Mouse (Mus musculus) urinary bladder, postnatal 4 days (tissue): ENCODE results near the gene Babam2.

Source experiments
- DNase-seq, 2 experiments: peaks; one replicate each; pipeline ENCODE4 v3.0.0; 2021 to 2022; ENCODE audit warnings: low spot score in 2 of 2

The Babam2 gene

GRCm38 (mm10) chr5:31713841-31714264 is 16.4 kb downstream of the Babam2 start:
- DNase-seq, result no peak

- no peak for DNase-seq
These were observed 18.1 kb downstream of the Babam2 start for GRCm38 (mm10) chr5:31715486-31716150.

GRCm38 (mm10) chr5:31724519-31724918 is 27.0 kb downstream of the Babam2 start:
- DNase-seq, result no peak

- DNase-seq, result no peak
These were observed 28.4 kb downstream of the Babam2 start for GRCm38 (mm10) chr5:31725885-31726284.

GRCm38 (mm10) chr5:31727456-31727855 is 30.0 kb downstream of the Babam2 start:
- DNase-seq, result no peak

GRCm38 (mm10) chr5:31732644-31733338 is 35.3 kb downstream of the Babam2 start:
- no peak for DNase-seq

- DNase-seq, result no peak
These were observed 44.4 kb downstream of the Babam2 start for GRCm38 (mm10) chr5:31741931-31742330.

- no peak for DNase-seq
These were observed 45.1 kb downstream of the Babam2 start for GRCm38 (mm10) chr5:31742521-31743031.

- DNase-seq, result no peak
These were observed 51.9 kb downstream of the Babam2 start for GRCm38 (mm10) chr5:31749401-31749800.

GRCm38 (mm10) chr5:31750231-31750925 is 52.9 kb downstream of the Babam2 start:
- DNase-seq, result no peak

- no peak for DNase-seq
These were observed 53.5 kb downstream of the Babam2 start for GRCm38 (mm10) chr5:31750955-31751354.

- DNase-seq, result no peak
These were observed 57.1 kb downstream of the Babam2 start for GRCm38 (mm10) chr5:31754634-31755033.

GRCm38 (mm10) chr5:31755255-31755654 is 57.8 kb downstream of the Babam2 start:
- DNase-seq, result no peak

GRCm38 (mm10) chr5:31758310-31759091 is 61.0 kb downstream of the Babam2 start:
- no peak for DNase-seq

- no peak for DNase-seq
These were observed 64.4 kb downstream of the Babam2 start for GRCm38 (mm10) chr5:31761836-31762235.

- no peak for DNase-seq
These were observed 65.3 kb downstream of the Babam2 start for GRCm38 (mm10) chr5:31762773-31763172.

GRCm38 (mm10) chr5:31765824-31766223 is 68.3 kb downstream of the Babam2 start:
- DNase-seq, result no peak

- DNase-seq, result no peak
These were observed 69.5 kb downstream of the Babam2 start for GRCm38 (mm10) chr5:31766841-31767542.

GRCm38 (mm10) chr5:31771486-31771885 is 74.0 kb downstream of the Babam2 start:
- DNase-seq, result no peak

GRCm38 (mm10) chr5:31771921-31772320 is 74.4 kb downstream of the Babam2 start:
- no peak for DNase-seq

- no peak for DNase-seq
These were observed 77.5 kb downstream of the Babam2 start for GRCm38 (mm10) chr5:31774976-31775375.
